Mouse (Mus musculus) heart, embryonic 14.5 days (tissue): ENCODE data around the gene Rnf220. TPM values are rescaled to one million over a fixed set of nuclear protein-coding genes. Genes with fewer than 3 reads are reported as not detected.

Experiments used
- polyA plus RNA-seq: library from polyadenylated mRNA; unstranded; fragments of >200 nt; fragmentation: Nextera tagmentation; extraction: Ambion mirVana; gene quantifications from 2 replicates; pipeline ENCODE4 v1.2.1, GENCODE M21; 2014

The Rnf220 gene
- polyA plus RNA-seq, 1 experiment from 2014 or later: 36.4 TPM

Other genes with a start within 250 kb of the Rnf220 start
- gene Tmem53, start 245.1 kb downstream of the Rnf220 start, polyA plus RNA-seq: 38.0 and 39.8 TPM in 2 replicates
- 0.27 and 0.42 TPM in 2 replicates for gene Armh1, start 244.9 kb downstream of the Rnf220 start, polyA plus RNA-seq
- gene Eri3, start 53.3 kb upstream of the Rnf220 start, polyA plus RNA-seq: 128 and 130 TPM in 2 replicates
- 46.4 and 49.5 TPM in 2 replicates for gene Dmap1, start 185.2 kb upstream of the Rnf220 start, polyA plus RNA-seq
- gene Gm12845, start 227.4 kb upstream of the Rnf220 start, polyA plus RNA-seq: not detected in 2 replicates